Mouse (Mus musculus) heart, embryonic 12.5 days (tissue): ENCODE data around the gene Rbsn. TPM values are rescaled to one million over a fixed set of nuclear protein-coding genes. Genes with fewer than 3 reads are reported as not detected.
A peak's percentile ranks its signal among the peaks of the same experiment; 100 is the strongest.

ENCODE experiments used
- ATAC-seq: fragments of 200-750 bp; cut with Nextera tagmentation; 2 replicates; pipeline ENCODE4 v1.8.0; 2017; ENCODE audit warnings: moderate TSS enrichment, moderate library complexity; ENCODE audit not compliant: insufficient number of reproducible peaks, low FRiP score
- H3K27ac ChIP-seq: fragments of 300-500 bp; sonication (generic); 2 replicates; pipeline ENCODE4 v1.5.1; 2016; ENCODE audit warnings: mild to moderate bottlenecking, moderate library complexity; ENCODE audit not compliant: poor library complexity, severe bottlenecking
- H3K27me3 ChIP-seq: fragments of 300-500 bp; sonication (generic); replicated peaks from 2 replicates; pipeline ENCODE4 v1.6.1; 2016; ENCODE audit warnings: mild to moderate bottlenecking, moderate library complexity
- H3K36me3 ChIP-seq: fragments of 300-500 bp; sonication (generic); 2 replicates; pipeline ENCODE4 v1.6.1; 2016; ENCODE audit warnings: mild to moderate bottlenecking, moderate library complexity
- H3K4me1 ChIP-seq: fragments of 300-500 bp; sonication (generic); replicated peaks from 2 replicates; pipeline ENCODE4 v1.6.1; 2016; ENCODE audit warnings: mild to moderate bottlenecking
- H3K4me2 ChIP-seq: fragments of 300-500 bp; sonication (generic); 2 replicates; pipeline ENCODE4 v1.6.1; 2016; ENCODE audit warnings: mild to moderate bottlenecking, moderate library complexity
- H3K4me3 ChIP-seq: fragments of 300-500 bp; sonication (generic); 2 replicates; pipeline ENCODE4 v1.5.1; 2016; ENCODE audit warnings: mild to moderate bottlenecking
- H3K9ac ChIP-seq: fragments of 300-500 bp; sonication (generic); 2 replicates; pipeline ENCODE4 v1.6.1; 2016; ENCODE audit warnings: mild to moderate bottlenecking, moderate library complexity
- H3K9me3 ChIP-seq: fragments of 300-500 bp; sonication (generic); replicated peaks from 2 replicates; pipeline ENCODE4 v1.6.1; 2016; ENCODE audit warnings: mild to moderate bottlenecking, moderate library complexity
- WGBS: fragments of 180-500 bp; shearing (Covaris S2); methylation state at CpG from one replicate; pipeline ENCODE4 v1.1.7; 2016; 5-methylcytosine and 5-hydroxymethylcytosine counted together
- polyA plus RNA-seq: library from polyadenylated mRNA; unstranded; fragments of >200 nt; fragmentation: Nextera tagmentation; extraction: Ambion mirVana; gene quantifications from 2 replicates; pipeline ENCODE4 v1.2.1, GENCODE M21; 2016

Rbsn gene
- polyA plus RNA-seq, 1 experiment from 2014 or later = 20.2 TPM

DNA sequence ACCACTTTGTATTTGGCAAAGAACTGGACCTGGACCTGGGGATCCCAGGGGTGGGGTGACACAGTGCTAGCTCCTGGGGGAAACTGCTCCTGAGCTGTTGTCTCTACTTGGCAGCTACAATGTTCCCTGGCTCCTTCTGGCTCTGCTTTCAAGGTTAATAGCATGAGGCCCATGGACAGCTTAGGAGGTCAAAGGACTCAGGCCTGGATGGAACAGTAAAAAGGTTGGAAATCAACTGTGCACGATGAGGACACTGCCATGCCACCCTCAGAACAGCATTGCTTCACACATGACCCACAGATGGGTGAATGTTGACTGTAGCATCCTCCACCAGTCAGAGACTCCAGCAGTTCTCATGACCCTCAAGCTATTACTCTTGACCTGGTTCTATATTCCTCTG is 16.6 kb upstream of the Rbsn start:
- H3K27me3 ChIP-seq = no peaks in the 10 kb centered on the region
- H3K4me1 ChIP-seq = no peaks in the 10 kb centered on the region
- no peak overlapping the region for H3K4me2 ChIP-seq
- no peak for ATAC-seq
- WGBS = 59% methylated on average over 1 of the region's 1 CpGs
- H3K9ac ChIP-seq = no peak overlapping the region
- H3K27ac ChIP-seq = no peak overlapping the region
- no peaks in the 10 kb centered on the region for H3K9me3 ChIP-seq
- no peak overlapping the region for H3K4me3 ChIP-seq
- no peaks in the 10 kb centered on the region for H3K36me3 ChIP-seq

DNA sequence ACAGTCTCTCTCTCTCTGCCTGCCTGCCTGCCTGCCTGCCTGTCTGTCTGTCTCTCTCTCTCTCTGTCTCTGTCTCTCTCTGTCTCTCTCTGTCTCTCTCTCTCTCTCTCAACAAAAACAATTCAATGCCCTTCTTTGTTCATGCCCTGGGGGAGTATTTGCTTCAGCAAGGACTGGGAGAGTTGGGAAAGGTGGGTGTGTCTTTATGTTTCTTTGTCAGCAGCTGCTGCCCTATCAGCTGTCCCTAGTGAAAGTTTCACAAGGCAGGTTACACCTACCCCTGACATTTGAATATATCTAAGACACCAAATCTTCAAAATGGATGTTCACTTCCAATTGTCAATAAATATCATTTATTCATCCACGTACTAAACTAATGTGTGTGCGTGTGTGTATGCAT is 14.9 kb upstream of the Rbsn start:
- Histone ChIP-seq H3K27me3 (no peaks in the 10 kb centered on the region), H3K4me3 (no peak overlapping the region), H3K4me2 (no peak overlapping the region), H3K4me1 (no peaks in the 10 kb centered on the region), H3K36me3 (no peaks in the 10 kb centered on the region), H3K9ac (no peak overlapping the region), H3K27ac (no peak overlapping the region), H3K9me3 (no peaks in the 10 kb centered on the region)
- 81% methylated on average over 2 of the region's 2 CpGs for WGBS
- no peak for ATAC-seq

DNA sequence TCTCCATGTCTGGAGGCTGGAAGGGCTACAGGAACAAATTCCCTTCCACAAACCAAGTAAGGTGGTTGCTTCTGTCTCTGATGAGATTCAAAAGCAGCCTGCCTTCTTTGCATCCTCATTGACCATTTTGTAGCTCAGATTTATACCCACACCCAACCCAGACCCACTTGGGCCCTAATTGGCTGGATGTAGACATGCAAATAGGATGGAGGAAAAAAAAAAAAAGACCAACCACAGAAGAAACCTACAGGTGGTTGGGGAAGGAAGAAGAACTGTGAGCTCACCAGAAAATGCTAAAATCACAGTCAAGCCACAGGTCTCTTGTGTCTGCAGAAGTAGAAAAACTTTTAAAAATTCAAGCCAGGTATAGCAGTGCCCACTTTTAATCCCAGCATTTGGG is 14.4 kb upstream of the Rbsn start:
- Histone ChIP-seq H3K36me3 (no peaks in the 10 kb centered on the region), H3K27me3 (no peaks in the 10 kb centered on the region), H3K4me2 (no peak overlapping the region), H3K27ac (no peak overlapping the region), H3K9ac (no peak overlapping the region), H3K9me3 (no peaks in the 10 kb centered on the region), H3K4me1 (no peaks in the 10 kb centered on the region), H3K4me3 (no peak overlapping the region)
- no peak for ATAC-seq

DNA sequence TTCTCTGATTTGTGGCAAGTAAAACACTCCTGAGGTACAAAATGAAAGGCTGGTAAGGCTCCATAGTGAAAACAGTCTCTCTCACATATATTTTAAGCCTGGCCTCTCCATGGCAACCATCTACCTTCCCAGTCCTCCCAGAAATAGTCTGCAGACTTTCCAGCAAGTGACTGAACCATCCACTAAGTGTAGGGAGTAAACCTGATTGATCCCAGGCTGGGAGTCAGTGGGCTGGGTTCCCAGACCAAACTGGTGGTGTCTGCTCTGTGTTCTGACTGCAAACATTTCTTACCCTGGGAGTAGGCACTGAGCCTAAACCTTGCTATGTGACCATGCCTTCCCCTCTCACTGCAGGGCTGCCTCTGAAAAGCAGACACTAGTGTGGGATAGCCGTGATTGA is 10.3 kb upstream of the Rbsn start:
- WGBS = 62% methylated on average over 1 of the region's 1 CpGs
- 0 out of 2 replicates have a peak, but pooled peaks cover 3% of the 10 kb centered on the region for H3K9me3 ChIP-seq
- no peak for ATAC-seq

DNA sequence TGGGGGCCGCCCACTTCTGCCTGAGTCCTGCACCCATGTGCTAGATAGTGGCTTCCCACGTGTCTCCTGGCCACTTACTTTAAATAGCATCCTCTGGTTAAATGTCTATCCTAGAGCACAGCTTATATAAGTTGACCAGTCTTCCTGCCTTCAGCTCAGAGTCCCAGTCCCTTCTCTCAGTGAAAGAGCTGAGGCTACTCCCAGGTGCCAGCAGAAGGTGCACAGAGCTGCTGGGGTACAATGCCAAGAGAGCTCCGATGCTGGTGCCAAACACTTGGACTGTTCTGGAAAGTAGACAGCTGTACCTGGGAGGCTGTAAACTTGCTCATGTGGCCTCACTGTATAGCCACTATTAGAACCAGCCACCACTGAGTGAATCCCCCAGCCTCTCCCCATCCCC is 7.3 kb upstream of the Rbsn start:
- Histone ChIP-seq H3K36me3 (no peaks in the 10 kb centered on the region), H3K4me1 (no peaks in the 10 kb centered on the region; the same call in 1 of the 2 replicates), H3K4me2 (no peak overlapping the region), H3K9me3 (0 out of 2 replicates have a peak, but pooled peaks cover 3% of the 10 kb centered on the region), H3K27me3 (0 out of 2 replicates have a peak, but pooled peaks cover 4% of the 10 kb centered on the region), H3K27ac (no peak overlapping the region), H3K9ac (no peak overlapping the region), H3K4me3 (no peak overlapping the region)
- ATAC-seq = no peak
- WGBS = 57% methylated on average over 3 of the region's 3 CpGs

More for the DNA sequence above, 10.3 kb upstream of the Rbsn start:
- Histone ChIP-seq H3K4me3 (no peak overlapping the region), H3K27ac (no peak overlapping the region), H3K27me3 (0 out of 2 replicates have a peak, but pooled peaks cover under 1% of the 10 kb centered on the region), H3K4me1 (no peaks in the 10 kb centered on the region; the same call in 1 of the 2 replicates), H3K9ac (no peak overlapping the region), H3K4me2 (no peak overlapping the region), H3K36me3 (no peaks in the 10 kb centered on the region)

DNA sequence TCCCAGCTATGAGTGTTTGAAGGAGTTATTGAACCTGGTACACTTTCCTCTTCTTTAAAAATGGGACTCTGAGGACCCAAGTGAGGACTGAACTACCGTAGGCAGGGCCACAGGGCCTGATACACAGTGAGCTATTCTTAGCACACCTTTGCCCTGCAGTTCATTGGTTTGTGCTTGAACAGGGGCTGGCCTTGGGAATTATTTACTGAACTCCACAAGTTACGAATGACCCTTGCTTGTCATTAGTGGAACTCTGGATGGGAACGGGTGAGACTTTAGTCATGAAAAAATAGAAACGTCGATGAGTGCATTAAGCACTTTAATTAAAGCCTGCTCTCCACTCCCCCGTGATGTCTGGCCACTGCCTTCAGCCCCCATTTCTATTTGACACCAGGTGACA is 6.9 kb upstream of the Rbsn start:
- no peak overlapping the region for H3K27ac ChIP-seq
- no peak for ATAC-seq
- H3K36me3 ChIP-seq = no peaks in the 10 kb centered on the region
- H3K4me1 ChIP-seq = no peaks in the 10 kb centered on the region; the same call in 1 of the 2 replicates
- 0 out of 2 replicates have a peak, but pooled peaks cover 3% of the 10 kb centered on the region for H3K9me3 ChIP-seq
- 0 out of 2 replicates have a peak, but pooled peaks cover 4% of the 10 kb centered on the region for H3K27me3 ChIP-seq
- no peak overlapping the region for H3K4me3 ChIP-seq
- no peak overlapping the region for H3K4me2 ChIP-seq
- no peak overlapping the region for H3K9ac ChIP-seq
- WGBS = 72% methylated on average over 6 of the region's 6 CpGs

DNA sequence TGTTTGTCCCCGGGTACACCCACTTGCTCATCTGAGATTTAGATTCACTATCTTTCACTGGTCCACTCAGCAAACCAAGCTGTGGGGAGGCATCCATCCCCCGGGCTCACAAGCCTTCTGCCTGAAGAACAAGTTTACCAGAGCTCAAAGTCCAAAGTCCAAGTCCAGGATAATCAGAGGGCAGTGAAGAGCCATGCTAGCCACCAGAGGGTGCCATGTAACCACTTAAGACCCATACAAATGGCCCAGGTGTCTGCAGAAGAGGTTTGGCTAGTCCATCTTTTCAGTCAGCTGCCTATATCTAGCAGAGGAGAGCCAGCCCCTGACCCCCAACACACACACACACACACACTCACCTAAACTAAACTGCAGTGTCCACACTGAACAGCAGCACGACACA is 4.7 kb upstream of the Rbsn start:
- Histone ChIP-seq H3K9ac (no peak overlapping the region), H3K4me2 (no peak overlapping the region), H3K36me3 (no peaks in the 10 kb centered on the region), H3K4me1 (peaks cover 3% of the 10 kb centered on the region; the same call in 1 of the 2 replicates), H3K27ac (no peak overlapping the region), H3K9me3 (0 out of 2 replicates have a peak, but pooled peaks cover 3% of the 10 kb centered on the region), H3K4me3 (no peak overlapping the region), H3K27me3 (0 out of 2 replicates have a peak, but pooled peaks cover 4% of the 10 kb centered on the region)
- no peak for ATAC-seq
- WGBS = 42% methylated on average over 3 of the region's 3 CpGs

DNA sequence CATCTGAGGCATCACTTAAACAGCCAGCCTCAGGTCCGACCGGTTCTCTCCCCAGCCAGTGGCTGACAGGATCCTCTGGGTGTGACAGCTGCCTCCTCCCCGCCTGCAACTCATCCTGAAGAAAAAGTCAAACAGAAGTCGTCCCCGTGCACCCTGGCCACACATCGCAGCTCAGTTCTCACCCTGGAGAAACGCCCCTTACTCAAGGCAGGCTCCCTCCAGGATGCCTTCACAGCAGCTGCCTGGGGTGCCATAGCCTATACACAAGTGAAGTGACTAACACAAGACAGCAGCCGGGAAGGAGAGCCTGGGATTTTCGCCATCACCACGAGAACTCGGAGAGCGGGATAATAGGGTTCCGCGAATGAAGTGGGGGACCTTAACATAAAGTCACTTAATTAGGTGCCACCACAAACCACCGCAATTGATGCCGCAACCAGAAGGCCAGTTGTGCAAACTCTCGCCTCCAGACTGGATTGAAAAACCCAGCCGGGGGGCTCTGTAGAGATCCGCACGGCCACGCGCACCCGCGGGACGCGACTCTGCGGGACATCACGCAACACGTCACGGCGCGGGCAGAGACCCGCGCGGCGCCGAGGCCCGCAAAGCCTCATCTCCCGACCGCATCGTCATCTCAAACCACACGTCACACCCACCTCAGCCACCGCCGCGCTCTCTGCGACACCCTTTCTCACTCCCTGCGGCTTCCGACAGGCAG is 511 bp downstream of the Rbsn start:
- ATAC-seq = peak; percentile 68

DNA sequence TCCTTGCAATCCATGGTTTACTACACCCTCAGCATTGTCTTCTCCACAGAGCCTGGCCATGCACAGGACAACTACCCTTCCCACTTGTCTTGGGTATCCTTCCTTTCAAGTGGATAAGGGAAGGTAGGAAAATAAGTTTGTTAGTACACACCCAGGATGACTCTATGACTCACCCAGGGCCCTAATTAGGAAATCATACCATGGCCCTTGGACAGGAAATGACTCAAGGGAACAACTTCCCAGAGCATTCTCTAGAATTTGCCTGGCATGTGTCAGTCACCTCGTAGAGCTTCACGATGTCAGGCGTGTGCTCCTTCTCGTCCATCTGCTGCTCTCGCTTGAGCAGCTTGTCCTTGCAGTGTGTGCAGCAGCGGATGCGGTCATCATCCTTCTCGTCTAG is 15.3 kb downstream of the Rbsn start:
- Histone ChIP-seq H3K4me2 (no peak overlapping the region), H3K9me3 (no peaks in the 10 kb centered on the region), H3K9ac (no peak overlapping the region), H3K36me3 (peaks cover 78% of the 10 kb centered on the region), H3K27ac (no peak overlapping the region), H3K4me3 (no peak overlapping the region), H3K27me3 (no peaks in the 10 kb centered on the region), H3K4me1 (no peaks in the 10 kb centered on the region; the same call in 1 of the 2 replicates)
- 79% methylated on average over 8 of the region's 8 CpGs for WGBS
- ATAC-seq = no peak

More for the DNA sequence above, 511 bp downstream of the Rbsn start:
- peak overlapping the region; percentile 95 for H3K4me2 ChIP-seq
- H3K4me1 ChIP-seq = peaks cover 12% of the 10 kb centered on the region
- H3K9ac ChIP-seq = peak overlapping the region; percentile 96
- H3K4me3 ChIP-seq = peak overlapping the region; percentile 98
- under 1% methylated on average over 48 of the region's 48 CpGs for WGBS
- H3K27me3 ChIP-seq = no peaks in the 10 kb centered on the region
- no peaks in the 10 kb centered on the region for H3K9me3 ChIP-seq
- peaks cover 19% of the 10 kb centered on the region for H3K36me3 ChIP-seq
- H3K27ac ChIP-seq = peak overlapping the region; percentile 65

DNA sequence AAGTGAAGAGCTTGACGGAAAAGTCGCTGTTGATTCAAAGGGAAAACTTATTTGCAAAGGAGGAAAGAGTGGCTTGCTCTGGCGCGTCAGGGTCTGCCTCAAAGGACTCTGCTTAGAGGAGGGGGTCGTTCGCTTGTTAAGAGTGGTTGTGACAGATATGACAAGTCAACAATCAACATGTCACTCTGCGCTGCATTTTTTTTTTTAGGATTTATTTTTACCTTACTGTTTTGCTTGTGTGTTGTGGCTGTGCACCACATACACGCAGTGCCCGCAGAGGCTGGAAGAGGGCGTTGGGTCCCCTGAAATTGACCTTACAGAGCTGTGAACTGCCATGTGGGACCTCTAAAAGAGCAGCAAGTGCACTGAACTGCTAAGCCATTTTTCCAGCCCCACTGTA is 30.5 kb downstream of the Rbsn start:
- Histone ChIP-seq H3K27ac (no peak overlapping the region), H3K9me3 (no peaks in the 10 kb centered on the region; the same call in 1 of the 2 replicates), H3K4me1 (peaks cover 15% of the 10 kb centered on the region), H3K36me3 (peaks cover 45% of the 10 kb centered on the region), H3K9ac (peak overlapping the region; percentile 83; the same call in 1 of the 2 replicates), H3K4me2 (peak overlapping the region; percentile 88), H3K27me3 (no peaks in the 10 kb centered on the region), H3K4me3 (peak overlapping the region; percentile 86)
- peak; percentile 60 for ATAC-seq
- WGBS = 5% methylated on average over 10 of the region's 10 CpGs

DNA sequence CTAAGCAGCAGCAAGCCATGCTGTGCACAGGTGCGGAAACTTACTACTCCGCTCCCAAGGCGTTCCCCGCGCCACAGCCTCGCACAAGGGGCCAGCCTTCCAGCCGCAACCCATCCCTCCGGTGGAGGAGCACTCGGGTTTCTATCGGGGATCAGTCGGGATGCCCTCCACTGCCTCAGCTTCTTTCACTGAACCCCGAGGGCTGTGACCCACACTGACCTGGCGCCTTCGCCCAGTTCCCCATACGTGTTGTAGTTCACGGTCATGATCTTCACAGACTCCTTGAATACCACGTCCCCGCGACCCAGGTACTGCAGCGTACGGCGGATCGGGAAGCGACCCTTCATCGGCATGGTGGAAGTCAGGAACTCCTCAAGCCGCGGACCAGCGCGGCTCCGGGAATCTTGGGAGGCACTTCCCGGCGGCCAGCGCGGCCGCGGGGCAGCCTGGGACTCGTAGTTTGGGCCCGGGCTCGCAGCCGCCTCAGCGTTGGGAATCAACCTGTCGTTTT is 31.0 kb downstream of the Rbsn start, which contains the start of gene Mrps25:
TSS of gene Mrps25 (minus strand) at position 413 of the 511 bp plus-strand sequence.
- H3K36me3 ChIP-seq = peaks cover 45% of the 10 kb centered on the region
- WGBS = under 1% methylated on average over 42 of the region's 42 CpGs

More for the DNA sequence above, 31.0 kb downstream of the Rbsn start, which contains the start of gene Mrps25:
- Histone ChIP-seq H3K27ac (peak within 1 kb of the TSS; percentile 49), H3K4me3 (peak within 1 kb of the TSS; percentile 86), H3K9ac (peak within 1 kb of the TSS; percentile 83), H3K27me3 (no peaks in the 10 kb centered on the region), H3K4me1 (peaks cover 15% of the 10 kb centered on the region), H3K9me3 (no peaks in the 10 kb centered on the region; the same call in 1 of the 2 replicates), H3K4me2 (peak within 1 kb of the TSS; percentile 88)
- peak; percentile 88 for ATAC-seq
